Mouse (Mus musculus) thymus, postnatal 36 days (tissue): ENCODE results near the gene Cdk5rap2.

ENCODE experiments used
- DNase-seq, 2 experiments: peaks; one replicate each; pipeline ENCODE4 v3.0.0; 2022; ENCODE audit warnings: mixed read lengths in 2 of 2

The Cdk5rap2 gene

GRCm38 (mm10) chr4:70335444-70336144 is 74.6 kb downstream of the Cdk5rap2 start:
- DNase-seq = no peak

- no peak for DNase-seq
Measured at GRCm38 (mm10) chr4:70334995-70335394, 75.2 kb downstream of the Cdk5rap2 start.

GRCm38 (mm10) chr4:70332981-70333380 is 77.3 kb downstream of the Cdk5rap2 start:
- no peak for DNase-seq

GRCm38 (mm10) chr4:70332576-70332975 is 77.7 kb downstream of the Cdk5rap2 start:
- DNase-seq = no peak

- DNase-seq = peak; percentile 20 to 45
Measured at GRCm38 (mm10) chr4:70331181-70331580, 79.1 kb downstream of the Cdk5rap2 start.

GRCm38 (mm10) chr4:70328033-70328432 is 82.2 kb downstream of the Cdk5rap2 start:
- no peak for DNase-seq

- no peak for DNase-seq
Measured at GRCm38 (mm10) chr4:70327436-70327835, 82.8 kb downstream of the Cdk5rap2 start.

GRCm38 (mm10) chr4:70321586-70321985 is 88.7 kb downstream of the Cdk5rap2 start:
- DNase-seq = no peak

GRCm38 (mm10) chr4:70312170-70312569 is 98.1 kb downstream of the Cdk5rap2 start:
- DNase-seq = no peak

- DNase-seq = no peak
Measured at GRCm38 (mm10) chr4:70311530-70311929, 98.7 kb downstream of the Cdk5rap2 start.

- DNase-seq = peak; percentile 45 to 62
Measured at GRCm38 (mm10) chr4:70307230-70307629, 103.0 kb downstream of the Cdk5rap2 start.

- no peak for DNase-seq
Measured at GRCm38 (mm10) chr4:70303870-70304269, 106.4 kb downstream of the Cdk5rap2 start.

- no peak for DNase-seq
Measured at GRCm38 (mm10) chr4:70301187-70301586, 109.1 kb downstream of the Cdk5rap2 start.

- no peak for DNase-seq
Measured at GRCm38 (mm10) chr4:70289361-70289760, 120.9 kb downstream of the Cdk5rap2 start.

- no peak for DNase-seq
Measured at GRCm38 (mm10) chr4:70283163-70283562, 127.1 kb downstream of the Cdk5rap2 start.

GRCm38 (mm10) chr4:70278882-70279281 is 131.4 kb downstream of the Cdk5rap2 start:
- DNase-seq = no peak

GRCm38 (mm10) chr4:70278057-70278456 is 132.2 kb downstream of the Cdk5rap2 start:
- no peak for DNase-seq

GRCm38 (mm10) chr4:70272943-70273342 is 137.3 kb downstream of the Cdk5rap2 start:
- no peak for DNase-seq

- no peak for DNase-seq
Measured at GRCm38 (mm10) chr4:70272527-70272926, 137.7 kb downstream of the Cdk5rap2 start.

GRCm38 (mm10) chr4:70267213-70267906 is 142.9 kb downstream of the Cdk5rap2 start:
- no peak for DNase-seq

- DNase-seq = peak; percentile 37 to 56
Measured at GRCm38 (mm10) chr4:70265248-70265647, 145.0 kb downstream of the Cdk5rap2 start.

GRCm38 (mm10) chr4:70262850-70263249 is 147.4 kb downstream of the Cdk5rap2 start:
- DNase-seq = no peak

GRCm38 (mm10) chr4:70261315-70261714 is 148.9 kb downstream of the Cdk5rap2 start:
- no peak for DNase-seq

- DNase-seq = no peak
Measured at GRCm38 (mm10) chr4:70260419-70260807, 149.8 kb downstream of the Cdk5rap2 start.
